Mouse (Mus musculus) intestine, postnatal 0 days (tissue): ENCODE data around the gene Enho. TPM values are rescaled to one million over a fixed set of nuclear protein-coding genes. Genes with fewer than 3 reads are reported as not detected.
A peak's percentile ranks its signal among the peaks of the same experiment; 100 is the strongest.

ENCODE experiments used
- ATAC-seq: fragments of 200-750 bp; cut with Nextera tagmentation; 2 replicates; pipeline ENCODE4 v1.8.0; 2017; ENCODE audit warnings: mild to moderate bottlenecking, moderate TSS enrichment, moderate library complexity
- H3K27ac ChIP-seq: fragments of 300-500 bp; sonication (generic); 2 replicates; pipeline ENCODE4 v1.5.1; 2014; ENCODE audit warnings: mild to moderate bottlenecking, low read depth, low read length, moderate library complexity
- H3K27me3 ChIP-seq: fragments of 300-500 bp; sonication (generic); replicated peaks from 2 replicates; pipeline ENCODE4 v1.6.1; 2014; ENCODE audit warnings: low read length, mixed read lengths; ENCODE audit not compliant: control insufficient read depth, insufficient read depth
- H3K36me3 ChIP-seq: fragments of 300-500 bp; sonication (generic); 2 replicates; pipeline ENCODE4 v1.6.1; 2014; ENCODE audit warnings: mild to moderate bottlenecking, moderate library complexity; ENCODE audit not compliant: control insufficient read depth, insufficient read depth
- H3K4me1 ChIP-seq: fragments of 300-500 bp; sonication (generic); replicated peaks from 2 replicates; pipeline ENCODE4 v1.6.1; 2014; ENCODE audit warnings: antibody characterized with exemption, low read length, mixed read lengths; ENCODE audit not compliant: control insufficient read depth, insufficient read depth
- H3K4me2 ChIP-seq: fragments of 300-500 bp; sonication (generic); replicated peaks from 2 replicates; pipeline ENCODE4 v1.6.1; 2014; ENCODE audit warnings: low read depth, mild to moderate bottlenecking, moderate library complexity
- H3K4me3 ChIP-seq: fragments of 300-500 bp; sonication (generic); 2 replicates; pipeline ENCODE4 v1.5.1; 2014; ENCODE audit warnings: low read depth, low read length
- H3K9ac ChIP-seq: fragments of 300-500 bp; sonication (generic); 2 replicates; pipeline ENCODE4 v1.6.1; 2014; ENCODE audit warnings: mild to moderate bottlenecking, low read depth, low read length
- H3K9me3 ChIP-seq: fragments of 300-500 bp; sonication (generic); 2 replicates; pipeline ENCODE4 v1.6.1; 2016; ENCODE audit warnings: mixed run types; ENCODE audit not compliant: control insufficient read depth
- CTCF ChIP-seq: sonication (generic); IDR thresholded peaks from 2 replicates; pipeline ENCODE4 v1.5.1; 2016; ENCODE audit warnings: low read depth, mild to moderate bottlenecking, control low read depth, antibody characterized with exemption, moderate library complexity
- WGBS: fragments of 180-500 bp; shearing (Covaris S2); extraction: QIAGEN DNeasy Blood & Tissue Kit; methylation state at CpG from one replicate; pipeline ENCODE4 v1.1.7; 2014; 5-methylcytosine and 5-hydroxymethylcytosine counted together
- polyA plus RNA-seq: library from polyadenylated mRNA; unstranded; fragments of >200 nt; fragmentation: Nextera tagmentation; extraction: Ambion mirVana; gene quantifications from 2 replicates; pipeline ENCODE4 v1.2.1, GENCODE M21; 2015

The Enho gene
- polyA plus RNA-seq, 1 experiment from 2014 or later = 8.6 TPM

GRCm38 (mm10) chr4:41633001-41633400, 7.1 kb downstream of the Enho start:
- 83% methylated on average over 9 of the region's 9 CpGs for WGBS
- Histone ChIP-seq H3K27me3 (no peaks in the 10 kb centered on the region; the same call in 1 of the 2 replicates), H3K36me3 (no peaks in the 10 kb centered on the region), H3K4me2 (no peak overlapping the region), H3K9me3 (no peaks in the 10 kb centered on the region), H3K4me1 (peaks cover 4% of the 10 kb centered on the region; the same call in 1 of the 2 replicates), H3K4me3 (no peak overlapping the region), H3K9ac (no peak overlapping the region), H3K27ac (no peak overlapping the region)
- no peak for ATAC-seq
- no peak for TF ChIP-seq CTCF

DNA sequence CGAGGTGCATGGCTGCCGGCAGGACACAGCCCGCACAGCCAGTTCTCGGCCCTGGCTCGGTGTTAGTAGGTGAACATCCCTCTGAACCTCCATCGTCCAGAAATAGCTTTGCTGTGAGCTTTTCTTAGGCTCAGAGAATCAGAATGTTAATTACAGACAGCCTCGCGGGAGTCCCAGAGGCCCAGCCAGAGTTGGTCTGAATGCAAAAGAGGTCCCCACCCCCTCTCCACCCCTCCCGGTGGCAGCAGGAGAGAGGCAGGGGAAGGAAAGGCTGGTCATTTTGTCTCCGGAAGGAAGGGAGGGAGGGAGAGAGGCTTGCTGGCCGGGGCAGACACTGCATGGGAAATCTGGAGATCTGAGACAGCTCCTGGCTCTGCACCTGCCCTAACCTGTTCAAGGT, 8.7 kb downstream of the Enho start:
- 0 out of 2 replicates have a peak overlapping the region, but pooled peaks have one; percentile 21 for H3K27ac ChIP-seq
- WGBS = 10% methylated on average over 11 of the region's 11 CpGs
- H3K4me1 ChIP-seq = peaks cover 6% of the 10 kb centered on the region; the same call in 1 of the 2 replicates
- no peak for TF ChIP-seq CTCF
- H3K27me3 ChIP-seq = no peaks in the 10 kb centered on the region; the same call in 1 of the 2 replicates
- no peaks in the 10 kb centered on the region for H3K9me3 ChIP-seq
- no peak overlapping the region for H3K4me2 ChIP-seq
- no peak for ATAC-seq
- H3K36me3 ChIP-seq = no peaks in the 10 kb centered on the region
- no peak overlapping the region for H3K9ac ChIP-seq
- no peak overlapping the region for H3K4me3 ChIP-seq

- H3K27me3 ChIP-seq = no peaks in the 10 kb centered on the region; the same call in 1 of the 2 replicates
- WGBS = 24% methylated on average over 6 of the region's 6 CpGs
- no peaks in the 10 kb centered on the region for H3K36me3 ChIP-seq
- no peak for TF ChIP-seq CTCF
- H3K4me2 ChIP-seq = no peak overlapping the region
- no peak overlapping the region for H3K4me3 ChIP-seq
- no peaks in the 10 kb centered on the region for H3K9me3 ChIP-seq
- no peak overlapping the region for H3K9ac ChIP-seq
- H3K27ac ChIP-seq = no peak overlapping the region
- peaks cover 6% of the 10 kb centered on the region; the same call in 1 of the 2 replicates for H3K4me1 ChIP-seq
- ATAC-seq = no peak
These were observed 9.9 kb downstream of the Enho start for GRCm38 (mm10) chr4:41630196-41630595.

- H3K36me3 ChIP-seq = no peaks in the 10 kb centered on the region
- peaks cover 6% of the 10 kb centered on the region; the same call in 1 of the 2 replicates for H3K4me1 ChIP-seq
- H3K9me3 ChIP-seq = no peaks in the 10 kb centered on the region
- WGBS = 14% methylated on average over 8 of the region's 8 CpGs
- H3K9ac ChIP-seq = no peak overlapping the region
- no peak overlapping the region; the same call in 1 of the 2 replicates for H3K27ac ChIP-seq
- H3K4me3 ChIP-seq = no peak overlapping the region
- no peaks in the 10 kb centered on the region; the same call in 1 of the 2 replicates for H3K27me3 ChIP-seq
- H3K4me2 ChIP-seq = 0 out of 2 replicates have a peak overlapping the region, but pooled peaks have one; percentile 6
- no peak for TF ChIP-seq CTCF
- 0 out of 2 replicates have a peak, but pooled peaks have one; percentile 11 for ATAC-seq
These were observed 11.8 kb downstream of the Enho start for GRCm38 (mm10) chr4:41628202-41628927.

GRCm38 (mm10) chr4:41622071-41622470, 18.1 kb downstream of the Enho start:
- Histone ChIP-seq H3K4me2 (no peak overlapping the region), H3K9ac (no peak overlapping the region), H3K27me3 (no peaks in the 10 kb centered on the region), H3K9me3 (no peaks in the 10 kb centered on the region), H3K27ac (no peak overlapping the region), H3K4me3 (no peak overlapping the region), H3K36me3 (no peaks in the 10 kb centered on the region), H3K4me1 (no peaks in the 10 kb centered on the region)
- TF ChIP-seq CTCF = no peak
- ATAC-seq = no peak
- 88% methylated on average over 14 of the region's 14 CpGs for WGBS

DNA sequence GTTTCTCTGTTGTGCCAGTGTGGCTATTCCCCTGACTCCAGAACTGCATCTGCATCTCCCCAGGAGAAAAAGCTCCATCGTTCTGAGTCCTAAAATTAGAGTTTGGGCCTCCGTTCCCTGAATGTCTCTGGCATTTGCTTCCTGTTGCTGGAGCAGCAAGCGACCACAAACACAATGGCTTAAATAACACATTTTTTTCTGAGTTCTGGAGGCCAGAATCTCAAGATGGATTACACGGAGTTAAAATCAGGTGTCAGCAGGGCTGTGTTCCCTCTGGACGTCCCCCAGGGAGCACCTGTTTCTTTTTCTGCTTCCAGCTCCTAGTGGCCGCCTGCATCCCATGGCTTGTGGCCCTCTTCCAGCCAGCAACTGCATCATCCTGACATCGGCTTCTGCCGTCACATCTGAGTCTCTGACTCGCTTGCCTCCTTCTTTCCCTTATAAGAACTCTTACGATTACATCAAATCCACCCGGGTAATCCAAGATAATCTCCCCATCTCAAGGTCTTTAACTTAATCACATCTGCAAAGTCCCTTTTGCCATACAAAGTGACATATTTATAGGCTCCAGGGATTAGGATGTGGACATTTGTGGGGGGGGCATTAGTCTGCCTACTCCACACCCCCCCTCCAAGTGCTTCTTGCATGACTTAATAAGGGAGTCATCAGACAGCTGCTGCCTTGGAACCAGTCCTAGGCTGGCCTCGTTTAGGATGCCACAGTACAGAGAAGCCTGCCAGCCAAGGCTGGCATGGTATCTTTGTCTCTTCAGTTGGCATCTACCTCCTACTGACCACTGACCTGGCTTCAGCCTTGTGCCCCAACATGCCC, 21.0 kb downstream of the Enho start:
- H3K27me3 ChIP-seq = no peaks in the 10 kb centered on the region
- H3K36me3 ChIP-seq = no peaks in the 10 kb centered on the region
- H3K9me3 ChIP-seq = no peaks in the 10 kb centered on the region
- 35% methylated on average over 12 of the region's 12 CpGs for WGBS
- no peak for ATAC-seq
- no peak for TF ChIP-seq CTCF
- no peak overlapping the region for H3K4me3 ChIP-seq
- no peak overlapping the region for H3K27ac ChIP-seq
- H3K4me2 ChIP-seq = no peak overlapping the region
- H3K4me1 ChIP-seq = no peaks in the 10 kb centered on the region
- no peak overlapping the region for H3K9ac ChIP-seq
